In the genomic region with DNA sequence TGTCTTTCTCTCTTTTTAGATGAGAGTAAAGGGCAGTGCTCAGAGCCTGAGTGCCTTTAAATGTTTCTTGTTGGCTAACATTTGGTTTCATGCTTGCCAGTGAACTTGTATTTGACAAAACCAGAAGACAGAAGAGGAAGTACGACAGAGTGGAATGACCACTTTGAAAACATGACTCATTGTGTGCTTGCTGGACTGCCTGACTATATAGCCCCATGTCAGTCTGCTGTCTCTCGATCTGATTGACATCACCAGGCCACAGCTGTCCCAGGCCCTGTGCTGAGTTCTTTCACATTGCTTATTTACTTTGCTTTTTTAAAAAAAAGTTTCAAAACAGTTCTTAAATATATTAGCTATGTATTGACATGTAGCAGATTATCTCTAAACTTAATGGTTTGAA, we compare ENCODE assay signal across 20 mouse cellular contexts. TPM values are rescaled to one million over a fixed set of nuclear protein-coding genes. Genes with fewer than 3 reads are reported as not detected.
DNase-seq lines count a peak whose midpoint lies in the region; ATAC-seq and TF ChIP-seq lines count a peak whose summit lies in the region.
"Had no signal": no experiment of that assay in that cellular context is flagged by ENCODE, and none has a peak within 500 bp of the region (broad histone marks: within the 10 kb centered on the region; RNA-seq: fewer than 3 reads in every experiment).

No protein-coding gene starts in this region.

- H3K27me3 ChIP-seq in liver, adult 2 months (ENCODE audit: control insufficient read depth, insufficient read depth, low read length): no peaks in the 10 kb centered on the region
- no peaks in the 10 kb centered on the region for H3K27me3 ChIP-seq in liver, postnatal 0 days (ENCODE audit: insufficient read depth, low read length)
- H3K27me3 ChIP-seq in MEL (ENCODE audit: control insufficient read depth in 1 of 2, insufficient read depth in 2 of 2, low read length in 2 of 2): no peaks in the 10 kb centered on the region
- H3K27me3 ChIP-seq in megakaryocyte, embryonic 14.5 days (replicated peaks): no peaks in the 10 kb centered on the region
- H3K27me3 ChIP-seq in stomach, postnatal 0 days (ENCODE audit: control insufficient read depth, insufficient read depth, low read length): no peaks in the 10 kb centered on the region
- no peaks in the 10 kb centered on the region; the same call in 1 of the 2 replicates for H3K27me3 ChIP-seq in kidney, adult 2 months (replicated peaks; ENCODE audit: control insufficient read depth, insufficient read depth, low read length)
- H3K27me3 ChIP-seq: embryonic facial prominence, embryonic 13.5 days; forebrain, embryonic 15.5 days; heart, embryonic 12.5 days; hindbrain, embryonic 15.5 days; kidney, embryonic 15.5 days had no signal

- TF ChIP-seq CTCF in liver, adult 2 months (IDR thresholded peaks at IDR 0.05; ENCODE audit: low read depth, low read length): no peak
- TF ChIP-seq CTCF in liver, postnatal 0 days (IDR thresholded peaks at IDR 0.05; ENCODE audit: low read depth): no peak
- no peak for TF ChIP-seq CTCF in MEL (IDR thresholded peaks at IDR 0.05 in 2 of 3, conservative IDR thresholded peaks at IDR 0.05 in 1 of 3; ENCODE audit: control insufficient read depth in 1 of 3, insufficient read depth in 1 of 3, low read depth in 2 of 3, low read length in 3 of 3, poor library complexity in 1 of 3, severe bottlenecking in 1 of 3)
- TF ChIP-seq CTCF in stomach, postnatal 0 days (IDR thresholded peaks at IDR 0.05; ENCODE audit: low read depth): no peak
- no peak for TF ChIP-seq CTCF in kidney, adult 2 months (conservative IDR thresholded peaks at IDR 0.05; ENCODE audit: insufficient read depth, insufficient read length, low read depth, low read length)

- H3K79me2 ChIP-seq in liver, adult 2 months (ENCODE audit: control insufficient read depth, insufficient read depth, low read length): no peaks in the 10 kb centered on the region
- H3K79me2 ChIP-seq in MEL (ENCODE audit: control insufficient read depth, insufficient read depth, low read length, poor library complexity): no peaks in the 10 kb centered on the region

- 68% methylated on average over 2 of the region's 2 CpGs for WGBS in liver, adult 2 months
- WGBS in liver, postnatal 0 days (ENCODE audit: insufficient replicate concordance): 31% methylated on average over 2 of the region's 2 CpGs
- 64% methylated on average over 2 of the region's 2 CpGs for whole genome bisulfite sequencing in stomach, postnatal 0 days
- 73% methylated on average over 2 of the region's 2 CpGs for WGBS in kidney, adult 2 months

- no peaks in the 10 kb centered on the region for H3K36me3 ChIP-seq in liver, adult 2 months (ENCODE audit: control insufficient read depth, insufficient read depth, low read length)
- H3K36me3 ChIP-seq in liver, postnatal 0 days (replicated peaks; ENCODE audit: insufficient read depth, low read length): no peaks in the 10 kb centered on the region
- 0 out of 4 replicates have a peak, but pooled peaks cover 0 to 3% of the 10 kb centered on the region in 2 experiments for H3K36me3 ChIP-seq in MEL (ENCODE audit: control insufficient read depth in 1 of 2, insufficient read depth in 2 of 2, low read length in 2 of 2)
- peaks cover 5% of the 10 kb centered on the region for H3K36me3 ChIP-seq in megakaryocyte, embryonic 14.5 days (replicated peaks; ENCODE audit: low read length)
- H3K36me3 ChIP-seq in stomach, postnatal 0 days (ENCODE audit: control insufficient read depth, insufficient read depth, low read length): no peaks in the 10 kb centered on the region
- H3K36me3 ChIP-seq in kidney, adult 2 months (ENCODE audit: control insufficient read depth, insufficient read depth, low read length): no peaks in the 10 kb centered on the region
- H3K36me3 ChIP-seq: embryonic facial prominence, embryonic 13.5 days; forebrain, embryonic 15.5 days; heart, embryonic 12.5 days; hindbrain, embryonic 15.5 days; kidney, embryonic 15.5 days; liver, embryonic 15.5 days had no signal

- peak; percentile 40 for DNase-seq in liver, adult 2 months (ENCODE audit: extremely low read depth, low read depth, low spot score)
- no peak for DNase-seq in liver, postnatal 0 days
- DNase-seq in MEL (ENCODE audit: low read depth, low spot score): peak; percentile 36
- no peak for DNase-seq in stomach, postnatal 0 days (ENCODE audit: low spot score)
- no peak for DNase-seq in left cerebral cortex, postnatal 10 days (ENCODE audit: extremely low spot score in 1 of 2, low spot score in 2 of 2)
- DNase-seq in kidney, adult 2 months: no peak
- DNase-seq: adrenal gland, postnatal 10 days; cerebellum, adult 9-11 months; gastrocnemius, postnatal 25 days; midbrain, embryonic 14.5 days; right cerebral cortex, postnatal 4 days; thymus, postnatal 14 days had no signal

- no peak for TF ChIP-seq EP300 in liver, postnatal 0 days (IDR thresholded peaks at IDR 0.05; ENCODE audit: low read depth)
- TF ChIP-seq EP300 in MEL (IDR thresholded peaks at IDR 0.05; ENCODE audit: low read depth in 1 of 2, low read length in 2 of 2): no peak
- TF ChIP-seq EP300 in stomach, postnatal 0 days (optimal IDR thresholded peaks at IDR 0.05): no peak

- H3K27ac ChIP-seq in liver, adult 2 months (replicated peaks; ENCODE audit: insufficient read depth, low read depth, low read length): no peak overlapping the region
- H3K27ac ChIP-seq in liver, postnatal 0 days (ENCODE audit: low read depth): no peak overlapping the region
- no peak overlapping the region for H3K27ac ChIP-seq in MEL (ENCODE audit: control insufficient read depth, low read depth, low read length)
- H3K27ac ChIP-seq in stomach, postnatal 0 days (replicated peaks): no peak overlapping the region
- no peak overlapping the region for H3K27ac ChIP-seq in kidney, adult 2 months (ENCODE audit: insufficient read depth, low read depth, low read length)
- H3K27ac ChIP-seq: embryonic facial prominence, embryonic 13.5 days; forebrain, embryonic 15.5 days; hindbrain, embryonic 15.5 days; kidney, embryonic 15.5 days; liver, embryonic 15.5 days had no signal

- no peak overlapping the region for H3K4me2 ChIP-seq in liver, postnatal 0 days (ENCODE audit: low read depth, low read length)
- H3K4me2 ChIP-seq in stomach, postnatal 0 days (replicated peaks; ENCODE audit: low read depth): no peak overlapping the region
- H3K4me2 ChIP-seq: embryonic facial prominence, embryonic 13.5 days; forebrain, embryonic 15.5 days; heart, embryonic 12.5 days; hindbrain, embryonic 15.5 days; kidney, embryonic 15.5 days; liver, embryonic 15.5 days had no signal

- no peaks in the 10 kb centered on the region for H3K9me3 ChIP-seq in liver, postnatal 0 days (ENCODE audit: low read length)
- no peaks in the 10 kb centered on the region for H3K9me3 ChIP-seq in MEL (replicated peaks; ENCODE audit: insufficient read depth, low read length)
- H3K9me3 ChIP-seq in megakaryocyte, embryonic 14.5 days: peaks cover 2% of the 10 kb centered on the region; the same call in 1 of the 2 replicates
- no peaks in the 10 kb centered on the region for H3K9me3 ChIP-seq in stomach, postnatal 0 days (ENCODE audit: control insufficient read depth, low read length)
- H3K9me3 ChIP-seq: embryonic facial prominence, embryonic 13.5 days; forebrain, embryonic 15.5 days; heart, embryonic 12.5 days; hindbrain, embryonic 15.5 days; kidney, embryonic 15.5 days; liver, embryonic 15.5 days had no signal

- intact Hi-C loops in left cerebral cortex, postnatal 10 days (cut with DNase I): no loop called here

- TF ChIP-seq POLR2A in liver, adult 2 months (IDR thresholded peaks at IDR 0.05; ENCODE audit: extremely low read depth, insufficient read depth, low read length): no peak
- TF ChIP-seq POLR2A in MEL (IDR thresholded peaks at IDR 0.05; ENCODE audit: control insufficient read depth in 1 of 2, insufficient read depth in 1 of 2, low read depth in 1 of 2, low read length in 2 of 2, poor library complexity in 1 of 2): no peak
- TF ChIP-seq POLR2A in kidney, adult 2 months (IDR thresholded peaks at IDR 0.05; ENCODE audit: low read depth, low read length): no peak

- ATAC-seq in liver, postnatal 0 days: no peak
- ATAC-seq in stomach, postnatal 0 days (ENCODE audit: low FRiP score, low TSS enrichment): 0 out of 2 replicates have a peak, but pooled peaks have one; percentile 51
- ATAC-seq: forebrain, embryonic 15.5 days; intestine, embryonic 16.5 days had no signal

- TF ChIP-seq RAD21 in MEL (IDR thresholded peaks at IDR 0.05; ENCODE audit: low read depth, low read length): no peak

- H3K4me1 ChIP-seq in liver, adult 2 months (ENCODE audit: control insufficient read depth, insufficient read depth, low read length): no peaks in the 10 kb centered on the region
- H3K4me1 ChIP-seq in liver, postnatal 0 days (ENCODE audit: insufficient read depth): no peaks in the 10 kb centered on the region
- H3K4me1 ChIP-seq in MEL (ENCODE audit: control insufficient read depth in 1 of 2, insufficient read depth in 2 of 2, low read length in 2 of 2): 0 out of 4 replicates have a peak, but pooled peaks cover 0 to 3% of the 10 kb centered on the region in 2 experiments
- H3K4me1 ChIP-seq in megakaryocyte, embryonic 14.5 days: peaks cover 32% of the 10 kb centered on the region
- no peaks in the 10 kb centered on the region for H3K4me1 ChIP-seq in stomach, postnatal 0 days (replicated peaks; ENCODE audit: control insufficient read depth, insufficient read depth)
- no peaks in the 10 kb centered on the region for H3K4me1 ChIP-seq in kidney, adult 2 months (ENCODE audit: control insufficient read depth, insufficient read depth, low read length)
- H3K4me1 ChIP-seq: embryonic facial prominence, embryonic 13.5 days; heart, embryonic 12.5 days; kidney, embryonic 15.5 days; liver, embryonic 15.5 days had no signal

- no peak overlapping the region for H3K9ac ChIP-seq in liver, adult 2 months (ENCODE audit: low read depth, low read length)
- H3K9ac ChIP-seq in liver, postnatal 0 days (replicated peaks): no peak overlapping the region
- no peak overlapping the region for H3K9ac ChIP-seq in MEL (ENCODE audit: control insufficient read depth, low read depth, low read length, poor library complexity, severe bottlenecking)
- no peak overlapping the region for H3K9ac ChIP-seq in stomach, postnatal 0 days (ENCODE audit: low read length)
- H3K9ac ChIP-seq: embryonic facial prominence, embryonic 13.5 days; forebrain, embryonic 15.5 days; heart, embryonic 12.5 days; hindbrain, embryonic 15.5 days; kidney, embryonic 15.5 days; liver, embryonic 15.5 days had no signal

- no peak overlapping the region for H3K4me3 ChIP-seq in liver, adult 2 months (ENCODE audit: insufficient read depth, low read depth, low read length)
- no peak overlapping the region for H3K4me3 ChIP-seq in liver, postnatal 0 days (ENCODE audit: low read depth, low read length)
- no peak overlapping the region for H3K4me3 ChIP-seq in MEL (ENCODE audit: control insufficient read depth in 1 of 2, insufficient read depth in 1 of 2, low read depth in 2 of 2, low read length in 2 of 2)
- H3K4me3 ChIP-seq in megakaryocyte, embryonic 14.5 days (replicated peaks): peak overlapping the region; percentile 62
- no peak overlapping the region for H3K4me3 ChIP-seq in stomach, postnatal 0 days (ENCODE audit: low read depth, low read length)
- H3K4me3 ChIP-seq in kidney, adult 2 months (ENCODE audit: insufficient read depth, low read depth, low read length): no peak overlapping the region
- H3K4me3 ChIP-seq: embryonic facial prominence, embryonic 13.5 days; forebrain, embryonic 15.5 days; heart, embryonic 12.5 days; hindbrain, embryonic 15.5 days; kidney, embryonic 15.5 days; liver, embryonic 15.5 days had no signal

RNA-seq across cellular contexts. Expression of a gene that starts 44.8 kb away (rescaled TPM):
- 1.2 and 1.3 TPM in 2 replicates for total RNA-seq in liver, adult 2 months (2014; rRNA removed)
- 0.12 and 0.40 TPM in 2 replicates for polyA plus RNA-seq in liver, adult 2 months (2012; rRNA removed)
- polyA plus RNA-seq in liver, postnatal 0 days (2015; fragmentation: Nextera tagmentation; extraction: Ambion mirVana): 2.8 and 3.3 TPM in 2 replicates
- total RNA-seq in MEL (2012; rRNA removed): 4.9 and 6.4 TPM in 2 replicates
- 1 to 10 TPM in 1 of 2 experiments, not detected in 1; 8.5 TPM for polyA plus RNA-seq in MEL (2012; ENCODE audit: insufficient read depth in 1 of 2, insufficient read length in 2 of 2, low read depth in 1 of 2, low replicate concordance in 2 of 2, missing spikeins in 1 of 2)
- polyA plus RNA-seq in megakaryocyte, embryonic 14.5 days (2012; ENCODE audit: insufficient read depth, low replicate concordance): 0.79 and 1.9 TPM in 2 replicates
- polyA plus RNA-seq in stomach, postnatal 0 days (2015; fragmentation: Nextera tagmentation; extraction: Ambion mirVana): 1.6 TPM in 2 replicates
- 1 to 10 TPM; 3.5 to 3.7 TPM for total RNA-seq in left cerebral cortex, postnatal 10 days (2021)
- polyA plus RNA-seq in kidney, adult 2 months (2012; rRNA removed): 1.2 and 1.5 TPM in 2 replicates

Comparison
In these comparisons a context has a peak if more than half of its experiments do, and no peak if none do; other contexts are left out.
1. DNase-seq: peak in liver, adult 2 months (single experiment) and MEL (single experiment); none in liver, postnatal 0 days (single experiment), stomach, postnatal 0 days (single experiment), left cerebral cortex, postnatal 10 days (0 of 2) and kidney, adult 2 months (single experiment).